Mouse (Mus musculus): Measurements from ENCODE around the gene Srcin1. TPM values are rescaled to one million over a fixed set of nuclear protein-coding genes. Genes with fewer than 3 reads are reported as not detected.

Srcin1 gene
- polyA plus RNA-seq, 1 experiment from 2014 or later = 0.80 TPM

DNA sequence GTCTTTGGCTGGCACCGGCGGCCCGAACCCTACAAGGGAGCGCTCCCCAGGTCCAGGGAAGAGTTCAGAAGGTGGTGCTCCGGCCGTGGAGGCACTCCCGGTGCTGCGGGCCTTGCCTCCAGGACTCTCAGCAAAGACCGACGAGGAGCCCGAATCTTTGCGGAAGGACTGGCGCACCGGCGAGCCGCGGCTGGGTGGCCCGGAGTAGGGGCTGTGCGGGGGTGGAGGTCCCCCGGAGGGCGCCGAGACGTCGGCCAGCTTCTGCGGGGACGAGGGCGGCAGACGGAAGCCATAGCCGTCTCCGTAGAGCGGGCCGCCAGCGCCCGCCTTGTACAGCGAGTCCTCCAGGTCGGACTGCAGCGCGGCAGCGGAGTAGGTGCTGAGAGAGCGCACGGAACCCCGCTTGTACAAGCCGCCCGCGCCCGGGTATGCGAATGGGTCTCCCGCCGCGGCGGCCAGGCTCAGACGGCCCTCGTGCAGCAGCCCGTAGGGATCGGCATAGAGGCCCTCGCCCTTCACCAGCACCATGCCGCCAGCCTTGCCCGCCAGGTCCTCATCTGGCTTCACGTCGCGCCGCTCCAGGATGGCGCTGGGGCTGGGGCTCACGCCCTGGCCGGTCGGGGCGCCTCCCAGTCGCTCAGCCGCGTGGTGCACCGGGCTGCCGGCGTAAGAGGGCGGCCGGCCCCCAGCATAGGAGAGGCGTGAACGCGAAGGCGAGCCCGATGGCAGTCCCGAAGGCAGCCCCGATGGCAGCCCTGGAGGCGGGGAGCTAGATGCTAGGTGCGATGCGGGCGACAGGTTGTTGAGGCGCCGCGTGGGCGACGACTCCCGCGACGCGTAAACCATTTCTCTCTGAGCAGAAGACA is 41.3 kb downstream of the Srcin1 start:
- Histone ChIP-seq H3K36me3 (replicated peaks) (no peaks in the 10 kb centered on the region), H3K4me3 (peak overlapping the region; percentile 47), H3K27ac (replicated peaks) (peak overlapping the region; percentile 21; the same call in 1 of the 2 replicates), H3K9me3 (no peaks in the 10 kb centered on the region), H3K4me1 (peaks cover 67% of the 10 kb centered on the region), H3K27me3 (replicated peaks; ENCODE audit: low read depth, poor library complexity, severe bottlenecking) (peaks cover 100% of the 10 kb centered on the region)
- peak; percentile 61 for DNase-seq (ENCODE audit: low spot score)
- WGBS = 2% methylated on average over 95 of the region's 95 CpGs

DNA sequence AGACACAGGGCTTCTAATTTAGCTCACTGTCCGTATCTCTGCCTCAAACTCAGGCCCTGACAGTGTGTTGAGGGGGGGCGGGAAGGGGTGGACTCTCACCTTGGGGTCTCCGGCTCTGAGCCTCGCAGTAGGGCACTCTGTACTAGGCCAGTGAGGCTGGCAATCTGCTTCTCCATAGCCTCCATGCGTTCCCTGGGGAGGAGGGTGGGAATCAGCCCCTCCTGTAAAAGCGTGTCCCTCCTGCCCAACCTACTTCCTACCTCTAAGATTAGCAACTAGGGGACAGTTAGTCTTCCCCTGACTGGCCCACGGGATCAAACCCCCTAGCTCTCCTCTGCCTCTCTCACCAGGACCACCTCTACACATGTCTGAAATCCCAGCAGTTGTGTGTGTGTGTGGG is 42.3 kb downstream of the Srcin1 start:
- DNase-seq (ENCODE audit: low spot score) = no peak
- 19% methylated on average over 7 of the region's 7 CpGs for WGBS
- Histone ChIP-seq H3K27ac (replicated peaks) (no peak overlapping the region), H3K9me3 (no peaks in the 10 kb centered on the region), H3K4me3 (no peak overlapping the region), H3K27me3 (replicated peaks; ENCODE audit: low read depth, poor library complexity, severe bottlenecking) (peaks cover 90% of the 10 kb centered on the region), H3K4me1 (peaks cover 64% of the 10 kb centered on the region), H3K36me3 (replicated peaks) (no peaks in the 10 kb centered on the region)

DNA sequence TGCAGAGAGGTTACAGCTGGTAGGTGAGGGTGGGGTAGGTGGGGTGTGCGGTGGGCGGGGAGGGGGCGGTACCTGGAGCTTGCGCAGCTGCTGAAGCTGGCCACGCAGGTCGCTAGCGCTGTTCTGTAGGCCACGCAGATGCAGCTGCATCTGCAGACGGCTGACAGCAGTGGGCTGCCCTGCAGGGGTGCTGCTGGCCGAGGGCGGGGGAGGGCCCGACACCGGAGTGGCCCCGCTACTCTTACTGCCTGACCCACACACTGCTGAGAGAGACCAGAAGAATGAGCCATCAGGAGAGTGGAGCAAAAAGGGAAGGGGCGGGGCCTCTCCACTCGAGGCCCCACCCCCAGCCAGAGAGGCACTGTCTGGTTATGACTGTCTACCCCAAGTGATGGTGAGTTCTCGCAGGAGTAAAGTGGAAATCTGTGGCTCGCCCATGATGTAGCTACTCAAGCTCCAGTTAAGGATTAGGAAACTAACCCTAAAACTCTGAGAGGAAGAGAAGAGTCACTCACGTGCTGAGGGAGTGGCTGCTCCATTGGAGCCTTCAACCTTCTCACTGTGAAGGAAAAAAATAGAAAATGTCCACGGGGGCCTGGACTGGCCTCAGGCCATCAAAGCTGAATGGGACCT is 42.9 kb downstream of the Srcin1 start:
- Histone ChIP-seq H3K9me3 (no peaks in the 10 kb centered on the region), H3K4me1 (peaks cover 64% of the 10 kb centered on the region), H3K36me3 (replicated peaks) (no peaks in the 10 kb centered on the region), H3K27ac (replicated peaks) (no peak overlapping the region), H3K27me3 (replicated peaks; ENCODE audit: low read depth, poor library complexity, severe bottlenecking) (peaks cover 84% of the 10 kb centered on the region), H3K4me3 (peak overlapping the region; percentile 55)
- WGBS = 4% methylated on average over 20 of the region's 20 CpGs
- peak; percentile 51 for DNase-seq (ENCODE audit: low spot score)

DNA sequence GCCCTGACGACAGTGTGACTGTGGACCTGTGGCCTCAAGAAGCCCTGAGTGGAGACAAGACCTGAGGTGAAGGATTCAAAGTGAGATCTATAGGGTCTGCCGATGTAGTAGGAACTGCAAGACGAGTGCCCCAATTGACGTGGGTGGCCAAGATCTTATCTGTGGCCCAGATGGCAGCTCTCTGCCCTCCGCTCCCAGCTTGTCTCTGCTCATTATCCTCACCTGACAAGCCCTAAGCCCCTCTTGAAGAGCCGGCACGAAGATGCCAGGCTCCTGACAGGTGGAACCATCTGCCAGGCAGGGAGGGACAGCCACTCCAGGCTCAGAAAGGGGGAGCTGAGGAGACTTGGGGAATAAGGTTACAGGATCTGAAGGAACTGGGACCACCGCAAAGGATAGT is 43.6 kb downstream of the Srcin1 start:
- Histone ChIP-seq H3K4me3 (peak overlapping the region; percentile 55), H3K27me3 (replicated peaks; ENCODE audit: low read depth, poor library complexity, severe bottlenecking) (peaks cover 77% of the 10 kb centered on the region), H3K27ac (replicated peaks) (no peak overlapping the region), H3K36me3 (replicated peaks) (no peaks in the 10 kb centered on the region), H3K9me3 (no peaks in the 10 kb centered on the region), H3K4me1 (peaks cover 60% of the 10 kb centered on the region)
- no peak for DNase-seq (ENCODE audit: low spot score)
- 24% methylated on average over 8 of the region's 8 CpGs for WGBS

DNA sequence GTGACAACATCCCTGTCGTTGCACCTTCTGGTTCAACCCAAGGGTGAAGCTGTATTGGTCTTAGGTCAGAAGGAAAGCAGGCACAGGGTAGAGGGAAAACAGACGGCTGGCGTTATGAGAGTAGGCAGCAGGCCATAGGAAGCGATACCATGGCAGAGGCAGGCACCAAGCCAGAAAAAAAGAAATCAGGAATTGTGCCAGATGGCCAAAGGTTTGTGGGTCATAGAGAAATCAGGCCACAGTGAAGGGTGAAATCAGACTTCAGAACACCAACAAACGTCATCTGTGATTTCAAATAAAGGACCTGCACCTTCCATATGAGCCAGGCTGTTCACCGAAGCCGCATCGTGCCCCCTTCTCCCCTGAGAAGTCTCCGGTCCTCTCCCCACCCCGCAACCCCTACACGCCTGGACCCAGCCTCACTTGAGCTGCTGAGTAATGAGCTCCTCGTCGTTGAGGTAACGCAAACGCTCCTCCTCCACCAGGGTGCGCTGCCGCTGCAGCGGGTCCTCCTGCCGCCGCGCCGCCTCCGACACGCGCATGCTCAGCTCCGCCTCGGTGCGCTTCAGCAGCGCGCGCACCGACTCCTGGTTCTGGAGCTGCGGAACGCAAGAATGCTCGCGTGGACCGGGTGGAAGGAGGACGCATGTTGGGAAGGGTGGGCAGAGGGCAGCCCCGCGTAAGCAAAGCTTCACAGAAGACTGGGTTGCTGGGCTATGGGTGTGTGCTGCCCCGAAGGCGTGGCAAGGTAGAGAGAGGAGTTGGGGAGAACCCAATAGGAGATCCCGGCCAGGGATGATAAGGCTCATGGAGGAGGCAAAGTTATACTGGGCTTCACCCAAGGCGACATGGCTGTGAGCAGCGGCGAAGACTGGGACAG is 44.4 kb downstream of the Srcin1 start:
- 8% methylated on average over 46 of the region's 46 CpGs for WGBS
- Histone ChIP-seq H3K4me1 (peaks cover 53% of the 10 kb centered on the region), H3K27me3 (replicated peaks; ENCODE audit: low read depth, poor library complexity, severe bottlenecking) (peaks cover 71% of the 10 kb centered on the region), H3K4me3 (peak overlapping the region; percentile 55), H3K36me3 (replicated peaks) (no peaks in the 10 kb centered on the region), H3K9me3 (no peaks in the 10 kb centered on the region), H3K27ac (replicated peaks) (no peak overlapping the region)
- DNase-seq (ENCODE audit: low spot score) = peak; percentile 92

DNA sequence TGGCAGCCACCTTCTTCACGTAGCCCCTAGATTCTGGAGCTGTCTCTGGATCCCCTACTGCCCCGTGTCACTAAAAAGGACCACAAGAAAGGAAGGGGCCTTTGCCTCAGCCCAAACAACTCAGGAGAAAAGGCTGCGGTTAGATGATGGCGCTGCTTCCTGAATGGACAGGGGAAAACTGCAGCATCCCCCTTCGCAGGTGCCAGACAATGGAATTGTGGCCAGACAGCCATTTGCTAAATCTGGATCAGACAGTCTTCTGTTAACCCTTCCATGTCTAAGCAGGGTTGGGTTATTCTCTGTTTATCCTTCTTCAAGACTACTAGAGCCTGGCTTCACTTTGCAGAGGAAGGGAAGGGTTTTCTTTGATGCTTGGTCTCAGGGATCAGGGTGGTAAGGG is 45.0 kb downstream of the Srcin1 start:
- 66% methylated on average over 5 of the region's 5 CpGs for WGBS
- Histone ChIP-seq H3K27ac (replicated peaks) (no peak overlapping the region), H3K4me3 (0 out of 2 replicates have a peak overlapping the region, but pooled peaks have one; percentile 55), H3K27me3 (replicated peaks; ENCODE audit: low read depth, poor library complexity, severe bottlenecking) (peaks cover 70% of the 10 kb centered on the region), H3K9me3 (no peaks in the 10 kb centered on the region), H3K4me1 (peaks cover 53% of the 10 kb centered on the region), H3K36me3 (replicated peaks) (peaks cover 5% of the 10 kb centered on the region; the same call in 1 of the 2 replicates)
- DNase-seq (ENCODE audit: low spot score) = no peak

DNA sequence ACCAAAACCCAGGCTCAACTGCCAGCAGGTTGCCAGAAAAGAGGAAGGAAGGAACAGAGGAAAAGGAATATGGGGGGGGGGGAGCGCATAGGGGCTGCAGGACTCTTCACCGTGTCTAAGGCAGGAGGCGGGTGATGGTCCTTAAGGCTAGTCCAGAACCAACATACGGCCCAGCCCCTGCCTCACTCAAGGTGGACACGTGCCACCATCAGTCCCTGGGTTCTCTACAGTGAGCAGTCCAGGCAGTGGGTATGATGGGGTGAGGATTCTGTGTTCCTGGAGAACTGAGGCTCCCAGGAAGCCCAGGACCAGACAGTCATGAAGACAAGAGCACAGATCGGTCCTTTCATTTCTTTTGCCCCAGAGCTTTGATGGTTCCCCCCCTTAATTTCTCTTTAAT is 45.9 kb downstream of the Srcin1 start:
- Histone ChIP-seq H3K9me3 (no peaks in the 10 kb centered on the region), H3K4me3 (no peak overlapping the region), H3K27me3 (replicated peaks; ENCODE audit: low read depth, poor library complexity, severe bottlenecking) (peaks cover 65% of the 10 kb centered on the region), H3K27ac (replicated peaks) (no peak overlapping the region), H3K36me3 (replicated peaks) (peaks cover 11% of the 10 kb centered on the region; the same call in 1 of the 2 replicates), H3K4me1 (peaks cover 55% of the 10 kb centered on the region)
- WGBS = 86% methylated on average over 6 of the region's 6 CpGs
- DNase-seq (ENCODE audit: low spot score) = no peak

DNA sequence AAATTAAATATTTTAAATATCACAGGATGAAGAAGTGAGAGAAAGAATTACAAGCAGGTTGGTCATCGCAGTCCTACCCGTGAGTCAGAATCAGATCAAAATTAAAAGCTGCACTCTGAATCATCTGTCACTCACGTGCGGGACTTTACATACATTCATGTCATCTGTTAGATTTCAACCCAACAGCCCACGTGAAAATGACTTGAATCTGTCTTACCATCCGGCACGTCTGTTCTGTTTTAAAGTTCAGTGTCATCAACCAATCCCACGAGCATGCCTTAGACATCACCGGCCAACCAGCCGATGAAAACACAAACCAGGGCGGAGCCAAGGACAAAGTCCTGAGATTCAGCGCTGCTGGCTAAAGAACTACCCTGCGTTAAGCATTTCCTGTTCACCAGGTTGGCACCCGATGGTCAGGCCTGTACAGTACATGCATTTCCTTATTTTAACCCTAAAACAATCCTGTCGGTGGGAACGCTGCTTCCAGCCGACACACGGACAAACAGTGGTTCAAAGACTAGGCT is 47.6 kb downstream of the Srcin1 start:
- Histone ChIP-seq H3K4me3 (no peak overlapping the region), H3K27me3 (replicated peaks; ENCODE audit: low read depth, poor library complexity, severe bottlenecking) (peaks cover 52% of the 10 kb centered on the region), H3K4me1 (peaks cover 56% of the 10 kb centered on the region), H3K9me3 (no peaks in the 10 kb centered on the region), H3K36me3 (replicated peaks) (peaks cover 13% of the 10 kb centered on the region; the same call in 1 of the 2 replicates), H3K27ac (replicated peaks) (no peak overlapping the region)
- no peak for DNase-seq (ENCODE audit: low spot score)
- WGBS = 72% methylated on average over 18 of the region's 18 CpGs

DNA sequence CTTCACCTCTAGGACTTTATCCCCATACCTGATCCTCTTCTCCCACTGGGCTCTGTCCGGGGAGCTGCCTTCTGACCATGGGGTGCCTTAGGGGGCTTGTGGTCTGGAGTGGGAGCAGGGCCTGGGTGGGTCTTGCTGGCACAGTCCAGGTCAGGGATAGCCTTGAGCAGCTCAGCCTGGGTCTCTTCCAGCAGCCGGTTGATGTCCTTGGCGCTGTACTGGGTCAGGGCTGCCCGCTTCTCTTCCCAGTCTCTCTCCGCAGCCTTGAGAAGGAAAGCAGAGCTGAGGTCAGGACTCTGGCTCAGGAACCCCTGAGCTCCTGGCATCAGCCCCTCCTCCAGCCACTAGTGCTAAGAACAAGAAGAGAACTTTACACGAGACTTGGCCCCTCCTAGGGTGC is 50.7 kb downstream of the Srcin1 start:
- Histone ChIP-seq H3K27me3 (replicated peaks; ENCODE audit: low read depth, poor library complexity, severe bottlenecking) (peaks cover 43% of the 10 kb centered on the region), H3K4me3 (no peak overlapping the region), H3K36me3 (replicated peaks) (peaks cover 26% of the 10 kb centered on the region), H3K9me3 (no peaks in the 10 kb centered on the region), H3K27ac (replicated peaks) (no peak overlapping the region; the same call in 1 of the 2 replicates), H3K4me1 (peaks cover 49% of the 10 kb centered on the region)
- 93% methylated on average over 6 of the region's 6 CpGs for WGBS
- DNase-seq (ENCODE audit: low spot score) = no peak

DNA sequence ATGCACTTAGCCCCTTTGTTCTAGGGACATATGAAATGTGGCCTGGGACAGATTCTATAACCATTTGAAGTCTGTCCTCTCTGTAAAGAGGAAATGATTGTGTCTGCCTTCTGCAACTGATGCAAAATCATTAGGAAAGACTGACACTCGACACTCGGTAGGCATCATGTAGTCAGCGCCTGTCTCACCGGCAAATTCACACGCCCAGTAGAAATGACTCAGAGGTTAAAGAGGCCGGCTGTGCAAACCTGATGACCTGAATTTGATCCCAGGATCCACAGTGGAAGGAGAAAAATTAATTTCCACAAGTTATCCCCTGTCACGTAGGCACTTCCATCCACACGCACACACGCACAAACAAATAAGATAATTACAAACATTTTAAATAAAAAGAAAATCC is 51.7 kb downstream of the Srcin1 start:
- H3K4me1 ChIP-seq = peaks cover 50% of the 10 kb centered on the region
- no peak overlapping the region for H3K4me3 ChIP-seq
- 51% methylated on average over 9 of the region's 9 CpGs for WGBS
- H3K27ac ChIP-seq (replicated peaks) = peak overlapping the region; percentile 73
- H3K36me3 ChIP-seq (replicated peaks) = peaks cover 28% of the 10 kb centered on the region
- no peak for DNase-seq (ENCODE audit: low spot score)
- H3K9me3 ChIP-seq = no peaks in the 10 kb centered on the region
- H3K27me3 ChIP-seq (replicated peaks; ENCODE audit: low read depth, poor library complexity, severe bottlenecking) = peaks cover 45% of the 10 kb centered on the region

DNA sequence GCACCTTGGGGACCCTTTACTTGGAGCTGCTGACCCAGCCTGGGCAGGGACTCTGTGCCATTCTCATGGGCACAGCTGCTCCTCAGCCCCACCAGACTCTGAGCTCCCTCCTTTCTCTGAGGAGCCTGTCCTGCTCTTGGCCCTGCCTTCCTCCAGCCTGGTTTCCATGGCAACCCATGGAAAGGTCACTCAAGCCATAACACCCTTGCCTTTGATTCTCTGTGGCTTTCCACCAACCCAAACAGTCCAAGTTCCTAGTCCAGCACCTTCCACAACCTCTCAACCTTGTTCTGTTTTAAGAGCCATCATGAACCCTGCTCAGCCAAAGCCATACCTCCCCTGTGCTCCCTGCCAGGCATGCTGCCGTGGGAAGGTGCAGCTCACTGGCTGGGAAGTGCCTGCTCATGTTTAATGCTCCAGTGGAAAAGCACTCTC is 52.1 kb downstream of the Srcin1 start:
- no peaks in the 10 kb centered on the region for H3K9me3 ChIP-seq
- peak; percentile 62 for DNase-seq (ENCODE audit: low spot score)
- 14% methylated on average over 1 of the region's 1 CpGs for WGBS
- H3K27me3 ChIP-seq (replicated peaks; ENCODE audit: low read depth, poor library complexity, severe bottlenecking) = peaks cover 49% of the 10 kb centered on the region
- peaks cover 54% of the 10 kb centered on the region for H3K4me1 ChIP-seq
- H3K36me3 ChIP-seq (replicated peaks) = peaks cover 30% of the 10 kb centered on the region
- peak overlapping the region; percentile 23; the same call in 1 of the 2 replicates for H3K4me3 ChIP-seq
- H3K27ac ChIP-seq (replicated peaks) = peak overlapping the region; percentile 73

DNA sequence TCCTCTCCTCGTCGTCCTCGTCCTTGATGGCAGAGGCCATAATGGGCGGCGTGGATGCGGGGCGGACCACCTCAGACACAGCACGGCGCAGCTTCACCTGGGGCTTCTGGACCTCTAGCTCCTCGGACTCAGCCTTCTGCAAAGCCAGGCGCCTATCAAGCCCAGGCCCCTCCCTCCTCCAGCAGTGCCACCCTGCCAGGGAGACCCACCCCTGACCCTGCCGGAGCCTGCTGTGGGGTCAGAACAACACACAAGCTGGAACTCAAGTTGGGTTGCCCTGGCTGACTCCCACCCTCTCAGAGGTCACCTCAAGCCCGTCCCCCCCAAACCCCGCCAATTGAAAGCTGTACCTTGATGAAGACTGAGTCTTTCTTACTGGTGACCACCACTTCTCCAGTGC is 52.9 kb downstream of the Srcin1 start:
- DNase-seq (ENCODE audit: low spot score) = no peak
- Histone ChIP-seq H3K9me3 (no peaks in the 10 kb centered on the region), H3K27ac (replicated peaks) (peak overlapping the region; percentile 73), H3K4me1 (peaks cover 54% of the 10 kb centered on the region), H3K36me3 (replicated peaks) (peaks cover 30% of the 10 kb centered on the region), H3K27me3 (replicated peaks; ENCODE audit: low read depth, poor library complexity, severe bottlenecking) (peaks cover 55% of the 10 kb centered on the region), H3K4me3 (0 out of 2 replicates have a peak overlapping the region, but pooled peaks have one; percentile 23)
- WGBS = 85% methylated on average over 14 of the region's 14 CpGs
